Mouse (Mus musculus) small intestine, adult 2 months (tissue): Measurements from ENCODE around the gene Cacna1d. TPM values are rescaled to one million over a fixed set of nuclear protein-coding genes. Genes with fewer than 3 reads are reported as not detected.

Source experiments
- H3K27ac ChIP-seq: fragments of 200-500 bp; 2 replicates; pipeline ENCODE4 v1.5.1; 2012; ENCODE audit warnings: low read depth, low read length, control low read depth, inconsistent platforms; ENCODE audit not compliant: insufficient read depth
- H3K27me3 ChIP-seq: fragments of 200-500 bp; 2 replicates; pipeline ENCODE4 v1.6.1; 2012; ENCODE audit warnings: mild to moderate bottlenecking, moderate library complexity, low read length, inconsistent platforms; ENCODE audit not compliant: control insufficient read depth, insufficient read depth
- H3K36me3 ChIP-seq: fragments of 200-500 bp; 2 replicates; pipeline ENCODE4 v1.6.1; 2012; ENCODE audit warnings: mild to moderate bottlenecking, low read length, control low read depth, inconsistent platforms; ENCODE audit not compliant: control insufficient read depth, insufficient read depth
- H3K4me1 ChIP-seq: fragments of 200-500 bp; 2 replicates; pipeline ENCODE4 v1.6.1; 2012; ENCODE audit warnings: low read length, inconsistent platforms, mixed read lengths; ENCODE audit not compliant: control insufficient read depth, insufficient read depth, insufficient read length
- H3K4me3 ChIP-seq: fragments of 200-500 bp; 2 replicates; pipeline ENCODE4 v1.5.1; 2012; ENCODE audit warnings: low read depth, mild to moderate bottlenecking, control low read depth, inconsistent platforms, low read length, moderate library complexity
- CTCF ChIP-seq: fragments of 200-500 bp; IDR thresholded peaks from 2 replicates; pipeline ENCODE4 v1.5.1; 2012; ENCODE audit warnings: low read depth, mild to moderate bottlenecking, control low read depth, inconsistent platforms, low read length, moderate library complexity, mixed read lengths; ENCODE audit not compliant: insufficient replicate concordance, insufficient read length; ENCODE audit errors: extremely low read depth
- POLR2A ChIP-seq: fragments of 200-500 bp; IDR thresholded peaks from 2 replicates; pipeline ENCODE4 v1.6.1; 2012; ENCODE audit warnings: low read depth, mild to moderate bottlenecking, control low read depth, inconsistent platforms, low read length, moderate library complexity
- WGBS: fragments of 180-500 bp; shearing (Covaris S2); methylation state at CpG from one replicate; pipeline ENCODE4 v1.1.7; 2018; 5-methylcytosine and 5-hydroxymethylcytosine counted together
- polyA plus RNA-seq: library from polyadenylated mRNA; depleted of rRNA; stranded (reverse); fragments of >200 nt; gene quantifications from 2 replicates; pipeline ENCODE4 v1.2.3, GENCODE M21; 2012

Gene Cacna1d
- polyA plus RNA-seq, 1 experiment, result 2.3 TPM

DNA sequence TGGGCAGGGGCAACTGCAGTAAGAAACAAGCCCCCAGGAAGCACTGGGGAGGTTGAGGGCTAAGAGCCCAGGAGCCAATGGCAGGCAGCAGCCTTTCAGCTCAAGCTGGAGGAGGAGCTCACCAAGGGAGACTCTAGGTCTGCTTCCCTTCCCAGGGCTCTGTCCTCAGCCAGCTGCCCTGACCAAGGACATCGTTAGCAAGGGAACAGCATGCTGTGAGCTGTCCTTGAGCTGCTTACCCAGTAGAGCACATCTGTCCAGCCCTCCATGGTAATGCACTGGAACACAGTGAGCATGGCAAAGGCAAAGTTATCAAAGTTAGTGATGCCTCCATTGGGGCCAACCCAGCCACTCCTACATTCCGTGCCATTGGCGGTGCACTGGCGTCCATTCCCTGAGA is 312.9 kb downstream of the Cacna1d start:
- Histone ChIP-seq H3K4me1 (0 out of 2 replicates have a peak, but pooled peaks cover 2% of the 10 kb centered on the region), H3K4me3 (no peak overlapping the region), H3K27me3 (no peaks in the 10 kb centered on the region), H3K36me3 (no peaks in the 10 kb centered on the region), H3K27ac (no peak overlapping the region)
- TF ChIP-seq CTCF (no peak), POLR2A (no peak)
- WGBS, result 82% methylated on average over 4 of the region's 4 CpGs

DNA sequence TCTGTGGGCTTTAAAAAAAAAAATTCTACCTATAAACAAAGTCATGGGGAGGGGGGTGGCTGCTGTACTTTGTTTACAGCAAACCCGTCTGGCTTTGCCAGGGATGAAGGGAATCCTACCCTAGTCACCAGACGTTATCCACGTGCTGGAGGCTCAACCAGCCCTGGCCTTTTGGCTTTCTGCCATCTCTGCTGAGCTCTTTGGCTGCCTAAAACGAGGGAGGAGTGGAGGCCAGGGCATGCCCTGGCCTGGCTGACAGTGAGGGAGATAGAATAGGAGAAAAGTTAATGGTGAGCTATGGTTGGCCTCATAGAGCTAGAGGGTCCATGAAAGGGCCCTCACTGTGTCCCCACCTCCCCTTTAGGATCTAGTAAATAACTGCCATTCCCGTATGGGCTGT is 313.4 kb downstream of the Cacna1d start:
- Histone ChIP-seq H3K4me3 (no peak overlapping the region), H3K27ac (no peak overlapping the region), H3K4me1 (0 out of 2 replicates have a peak, but pooled peaks cover 2% of the 10 kb centered on the region), H3K36me3 (no peaks in the 10 kb centered on the region), H3K27me3 (no peaks in the 10 kb centered on the region)
- TF ChIP-seq POLR2A, result no peak
- TF ChIP-seq CTCF, result no peak
- 20% methylated on average over 5 of the region's 5 CpGs for WGBS

DNA sequence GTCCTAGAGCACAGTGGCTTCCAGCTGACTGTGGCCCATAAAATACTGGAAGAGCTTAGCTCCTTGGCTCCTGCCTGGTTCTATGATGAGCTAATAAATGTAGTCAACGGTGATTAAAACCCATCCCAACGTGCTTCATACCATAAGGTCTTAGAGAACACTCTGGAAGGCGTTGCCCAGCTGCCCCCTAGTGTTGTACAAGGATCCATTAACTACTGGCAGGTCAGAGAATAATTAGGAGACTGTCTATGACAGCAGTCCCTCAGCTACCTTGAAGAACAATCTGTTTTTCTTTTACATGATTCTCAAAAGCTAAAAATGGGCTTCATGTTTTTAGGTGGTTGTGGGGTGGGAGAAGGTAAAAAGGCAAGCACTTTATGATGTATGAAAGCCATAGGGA is 315.9 kb downstream of the Cacna1d start:
- 55% methylated on average over 3 of the region's 3 CpGs for WGBS
- Histone ChIP-seq H3K27me3 (no peaks in the 10 kb centered on the region), H3K27ac (no peak overlapping the region), H3K4me1 (no peaks in the 10 kb centered on the region), H3K36me3 (no peaks in the 10 kb centered on the region), H3K4me3 (no peak overlapping the region)
- no peak for TF ChIP-seq CTCF
- no peak for TF ChIP-seq POLR2A

DNA sequence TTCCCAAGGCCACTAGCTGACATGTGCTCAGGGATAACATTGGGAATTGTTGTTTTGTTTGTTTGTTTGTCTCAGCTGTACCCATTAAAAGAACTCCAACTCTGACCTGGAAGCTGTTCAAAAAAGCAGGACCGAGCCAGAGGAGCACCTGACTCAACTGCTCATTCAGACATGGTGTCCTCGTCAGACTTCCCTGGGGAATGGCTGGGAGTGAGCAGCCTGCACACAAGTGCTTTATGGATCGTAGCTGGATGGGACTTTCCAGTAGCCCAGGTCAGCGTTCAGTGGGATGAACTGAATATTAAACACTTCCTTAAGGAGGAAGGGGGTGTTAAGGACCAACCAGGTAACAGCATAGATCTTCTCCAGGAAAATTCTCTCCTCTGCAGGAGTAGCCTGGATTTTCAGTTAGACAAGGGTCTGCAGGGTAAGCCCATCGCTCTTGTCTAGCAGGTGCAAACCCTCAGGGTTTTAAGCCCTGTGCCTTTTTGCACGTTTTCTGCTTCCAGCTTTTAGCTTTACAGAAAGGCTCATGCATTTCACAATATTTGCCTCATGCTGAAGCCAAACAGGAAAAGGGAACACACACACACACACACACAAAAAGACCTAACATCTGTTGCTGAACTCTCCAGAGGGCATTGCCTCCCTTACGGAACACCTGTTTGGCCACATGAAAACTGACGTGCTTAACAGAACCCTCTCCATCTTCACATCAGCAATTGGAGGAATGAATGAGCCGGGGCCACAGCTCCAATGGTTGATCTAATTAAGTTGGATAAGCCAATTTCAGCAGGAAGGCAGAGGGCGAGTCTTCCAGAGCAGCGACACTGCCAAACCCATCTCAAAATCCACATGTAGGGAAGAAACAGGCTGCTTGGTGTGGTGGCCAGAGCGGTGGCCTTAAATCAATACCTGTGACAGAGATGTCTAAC is 318.2 kb downstream of the Cacna1d start:
- Histone ChIP-seq H3K36me3 (no peaks in the 10 kb centered on the region), H3K4me1 (no peaks in the 10 kb centered on the region), H3K4me3 (no peak overlapping the region), H3K27ac (no peak overlapping the region), H3K27me3 (no peaks in the 10 kb centered on the region)
- TF ChIP-seq POLR2A (no peak), CTCF (no peak)
- WGBS, result 63% methylated on average over 12 of the region's 12 CpGs

DNA sequence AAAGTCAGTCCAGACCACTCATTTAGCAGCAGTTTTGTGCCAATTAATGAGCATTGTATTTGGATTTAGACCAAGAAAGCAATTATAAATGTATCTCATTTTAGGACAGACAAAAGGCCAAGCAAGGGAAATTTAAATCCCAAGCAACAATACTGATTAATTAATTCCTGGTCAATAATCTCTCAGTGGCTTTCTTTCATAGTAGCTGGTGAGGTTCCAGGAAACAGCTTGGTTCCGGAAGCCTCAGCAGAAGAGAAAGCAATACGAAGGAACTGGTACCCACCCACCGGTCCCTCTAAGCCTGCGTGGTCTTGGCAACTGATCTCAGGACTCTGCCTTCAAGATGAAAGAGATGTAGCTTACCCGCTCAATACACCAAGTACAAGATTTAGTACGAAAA is 319.7 kb downstream of the Cacna1d start:
- no peaks in the 10 kb centered on the region for H3K36me3 ChIP-seq
- 81% methylated on average over 6 of the region's 6 CpGs for WGBS
- no peaks in the 10 kb centered on the region for H3K27me3 ChIP-seq
- H3K4me1 ChIP-seq, result no peaks in the 10 kb centered on the region
- no peak for TF ChIP-seq POLR2A
- TF ChIP-seq CTCF, result no peak
- H3K4me3 ChIP-seq, result no peak overlapping the region
- H3K27ac ChIP-seq, result no peak overlapping the region

DNA sequence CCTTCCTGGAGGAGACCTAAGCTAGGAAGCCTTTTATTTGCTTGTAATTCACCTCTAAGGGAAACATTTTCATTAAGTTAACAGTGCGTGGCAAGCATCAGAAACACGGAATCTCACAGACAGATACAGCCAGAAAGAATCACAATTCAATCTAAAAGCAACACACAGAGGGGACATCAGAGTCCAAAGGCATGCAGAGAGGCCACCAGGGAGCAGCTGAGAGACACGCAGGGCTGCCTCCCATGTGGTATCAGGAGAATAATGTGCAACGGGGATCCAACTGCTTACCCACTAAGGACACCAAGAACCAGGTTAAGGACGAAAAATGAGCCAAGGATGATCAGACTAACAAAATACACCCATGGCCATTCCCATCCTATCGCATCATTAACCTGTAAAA is 320.2 kb downstream of the Cacna1d start:
- TF ChIP-seq POLR2A, result no peak
- TF ChIP-seq CTCF, result no peak
- 49% methylated on average over 6 of the region's 6 CpGs for WGBS
- H3K27me3 ChIP-seq, result no peaks in the 10 kb centered on the region
- H3K4me1 ChIP-seq, result no peaks in the 10 kb centered on the region
- no peaks in the 10 kb centered on the region for H3K36me3 ChIP-seq
- no peak overlapping the region for H3K4me3 ChIP-seq
- no peak overlapping the region for H3K27ac ChIP-seq

DNA sequence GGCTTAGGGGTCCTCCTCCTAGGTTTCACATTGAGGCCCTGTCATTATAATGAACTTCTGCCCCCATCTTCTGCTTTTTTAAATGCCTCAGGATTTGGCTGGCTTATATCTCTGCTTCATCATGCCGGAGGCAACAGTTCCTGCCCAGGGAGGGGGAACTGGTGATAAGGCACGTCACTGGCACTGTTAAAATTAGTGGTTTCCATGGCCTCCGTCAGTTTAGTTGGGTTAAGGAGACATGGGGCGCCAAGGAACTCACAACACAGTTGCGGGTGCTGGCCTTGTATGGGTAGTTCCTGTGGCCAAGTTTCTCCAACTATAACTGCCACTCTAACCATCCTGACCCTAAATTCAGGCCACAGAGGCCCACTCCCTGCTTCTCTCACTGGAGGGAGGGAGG is 321.8 kb downstream of the Cacna1d start:
- Histone ChIP-seq H3K4me1 (no peaks in the 10 kb centered on the region), H3K36me3 (no peaks in the 10 kb centered on the region), H3K27me3 (no peaks in the 10 kb centered on the region), H3K4me3 (no peak overlapping the region), H3K27ac (no peak overlapping the region)
- no peak for TF ChIP-seq POLR2A
- WGBS, result 69% methylated on average over 5 of the region's 5 CpGs

DNA sequence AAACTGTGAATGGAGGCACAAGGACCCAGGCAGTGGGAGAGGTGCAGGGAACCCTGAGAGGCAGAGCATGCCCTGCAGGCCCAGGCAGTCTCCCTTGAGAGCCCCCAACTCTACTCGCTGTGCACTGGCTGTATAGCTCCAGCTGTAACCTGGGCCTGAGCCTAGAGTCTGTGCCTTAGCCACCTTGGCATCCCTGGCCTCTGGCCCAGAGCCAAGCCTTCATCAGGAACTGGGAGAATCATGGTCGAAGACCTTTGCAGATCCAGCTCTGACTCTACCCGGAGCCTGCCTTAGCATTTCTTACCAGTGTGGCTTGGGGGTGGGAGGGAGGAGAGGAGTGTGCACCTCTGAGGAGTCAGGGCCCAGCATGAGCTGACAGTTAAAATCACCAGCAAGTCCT is 322.4 kb downstream of the Cacna1d start:
- WGBS, result 40% methylated on average over 3 of the region's 3 CpGs
- no peak for TF ChIP-seq CTCF
- TF ChIP-seq POLR2A, result no peak
- no peaks in the 10 kb centered on the region for H3K4me1 ChIP-seq
- no peak overlapping the region for H3K4me3 ChIP-seq
- H3K27ac ChIP-seq, result no peak overlapping the region
- no peaks in the 10 kb centered on the region for H3K36me3 ChIP-seq
- no peaks in the 10 kb centered on the region for H3K27me3 ChIP-seq
